Comparison of ENCODE assay signal across 9 mouse cellular contexts in the genomic region with DNA sequence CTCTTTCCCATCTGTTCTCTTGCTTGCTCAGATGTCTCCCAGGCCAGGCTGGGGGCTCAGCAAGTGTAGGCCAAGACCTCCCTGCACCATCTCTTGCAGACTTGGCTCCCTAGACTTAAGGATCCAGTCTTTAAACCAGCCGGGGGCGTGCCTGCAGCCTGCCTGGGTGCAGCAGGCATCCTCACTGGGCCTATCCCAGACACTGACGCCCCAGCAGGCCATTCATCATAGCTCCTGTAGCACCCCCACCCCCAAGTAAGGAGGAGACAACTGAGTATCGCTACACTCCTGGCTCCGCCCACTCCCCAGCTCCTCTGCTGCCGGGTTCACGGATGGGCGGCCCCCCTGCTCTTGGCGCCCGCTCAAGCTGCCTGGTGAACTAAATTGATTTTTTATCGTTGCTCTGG.
DNase-seq lines count a peak whose midpoint lies in the region; ATAC-seq and TF ChIP-seq lines count a peak whose summit lies in the region.
"Had no signal": no experiment of that assay in that cellular context is flagged by ENCODE, and none has a peak within 500 bp of the region (broad histone marks: within the 10 kb centered on the region; RNA-seq: fewer than 3 reads in every experiment).

No protein-coding gene starts in this region.

- no peak for TF ChIP-seq CTCF in E14TG2a.4 (conservative IDR thresholded peaks at IDR 0.05; ENCODE audit: low read length)
- peak; percentile 37 for TF ChIP-seq CTCF in forebrain, postnatal 0 days (IDR thresholded peaks at IDR 0.05; ENCODE audit: low read depth)

- H3K4me3 ChIP-seq in E14TG2a.4 (replicated peaks; ENCODE audit: low read length) = peak overlapping the region; percentile 68
- H3K4me3 ChIP-seq in forebrain, postnatal 0 days (ENCODE audit: low read depth, low read length) = peak overlapping the region; percentile 20; the same call in 1 of the 2 replicates
- H3K4me3 ChIP-seq in lung, embryonic 15.5 days = peak overlapping the region; percentile 18
- H3K4me3 ChIP-seq: megakaryocyte, embryonic 14.5 days had no signal

- H3K9ac ChIP-seq in forebrain, postnatal 0 days = peak overlapping the region; percentile 42
- H3K9ac ChIP-seq in lung, embryonic 15.5 days = no peak overlapping the region

- intact Hi-C loops in heart, postnatal 25 days (cut with DNase I) = no loop called here

- peak; percentile 95 for ATAC-seq in forebrain, postnatal 0 days
- ATAC-seq in lung, embryonic 15.5 days (ENCODE audit: borderline replicate concordance, extremely low read depth, low FRiP score, low TSS enrichment) = peak; percentile 87
- ATAC-seq in erythroblast, adult 5-6 weeks (replicated peaks; ENCODE audit: low FRiP score, poor library complexity, severe bottlenecking) = no peak

- peak overlapping the region; percentile 46 for H3K4me2 ChIP-seq in forebrain, postnatal 0 days (ENCODE audit: low read depth)
- peak overlapping the region; percentile 49 for H3K4me2 ChIP-seq in lung, embryonic 15.5 days

- under 1% methylated on average over 11 of the region's 11 CpGs for WGBS in forebrain, postnatal 0 days
- WGBS in lung, embryonic 15.5 days = 2% methylated on average over 11 of the region's 11 CpGs

- peaks cover 16% of the 10 kb centered on the region for H3K4me1 ChIP-seq in E14TG2a.4 (replicated peaks; ENCODE audit: low read depth, low read length)
- peaks cover 20% of the 10 kb centered on the region for H3K4me1 ChIP-seq in forebrain, postnatal 0 days (ENCODE audit: insufficient read depth)
- peaks cover 46% of the 10 kb centered on the region for H3K4me1 ChIP-seq in lung, embryonic 15.5 days
- H3K4me1 ChIP-seq: megakaryocyte, embryonic 14.5 days had no signal

- peak overlapping the region; percentile 70 for H3K27ac ChIP-seq in forebrain, postnatal 0 days (ENCODE audit: low read depth, low read length)
- H3K27ac ChIP-seq in lung, embryonic 15.5 days = peak overlapping the region; percentile 70

- no peaks in the 10 kb centered on the region for H3K36me3 ChIP-seq in E14TG2a.4 (ENCODE audit: insufficient read depth, low read length)
- H3K36me3 ChIP-seq in forebrain, postnatal 0 days (ENCODE audit: insufficient read depth) = no peaks in the 10 kb centered on the region
- H3K36me3 ChIP-seq in lung, embryonic 15.5 days = no peaks in the 10 kb centered on the region

- H3K9me3 ChIP-seq in E14TG2a.4 (ENCODE audit: low read length) = no peaks in the 10 kb centered on the region
- no peaks in the 10 kb centered on the region for H3K9me3 ChIP-seq in forebrain, postnatal 0 days (ENCODE audit: low read length)
- H3K9me3 ChIP-seq in lung, embryonic 15.5 days = no peaks in the 10 kb centered on the region
- H3K9me3 ChIP-seq: megakaryocyte, embryonic 14.5 days had no signal

- H3K27me3 ChIP-seq in E14TG2a.4 (ENCODE audit: insufficient read depth, low read length) = peaks cover 7% of the 10 kb centered on the region; the same call in 1 of the 2 replicates
- no peaks in the 10 kb centered on the region for H3K27me3 ChIP-seq in forebrain, postnatal 0 days (ENCODE audit: insufficient read depth, low read length)
- no peaks in the 10 kb centered on the region for H3K27me3 ChIP-seq in lung, embryonic 15.5 days

- DNase-seq in brain, embryonic 18.5 days (ENCODE audit: low read depth, low spot score) = peak; percentile 73
- peak; percentile 89 for DNase-seq in forebrain, postnatal 0 days
- peak; percentile 61 for DNase-seq in heart, postnatal 25 days (ENCODE audit: low spot score)
- DNase-seq in kidney, postnatal 36 days = peak; percentile 38 to 61
- peak; percentile 95 for DNase-seq in retina, postnatal 1 day

Comparison
In these comparisons a context has a peak if more than half of its experiments do, and no peak if none do; other contexts are left out.
1. H3K4me3 ChIP-seq: peak in every context shown above with its lines; median percentile 68 in E14TG2a.4; 20 in forebrain, postnatal 0 days; 18 in lung, embryonic 15.5 days.